Mouse (Mus musculus) C2C12 (cell line): ENCODE data around the gene Bcat2. TPM values are rescaled to one million over a fixed set of nuclear protein-coding genes. Genes with fewer than 3 reads are reported as not detected.

Experiments
- H3K27me3 ChIP-seq: one replicate; pipeline ENCODE4 v1.6.1; 2011; ENCODE audit not compliant: control insufficient read depth, insufficient read depth, insufficient read length
- H3K36me3 ChIP-seq: one replicate; pipeline ENCODE4 v1.6.1; 2011; ENCODE audit not compliant: control insufficient read depth, insufficient read depth
- H3K4me3 ChIP-seq: one replicate; pipeline ENCODE4 v1.5.1; 2011; ENCODE audit warnings: mild to moderate bottlenecking, control low read depth; ENCODE audit not compliant: poor library complexity, insufficient read depth, severe bottlenecking
- H3K79me2 ChIP-seq: one replicate; pipeline ENCODE4 v1.6.1; 2011; ENCODE audit not compliant: control insufficient read depth, insufficient read depth
- H3K79me3 ChIP-seq: one replicate; pipeline ENCODE4 v1.6.1; 2011; ENCODE audit warnings: low read depth, control low read depth
- H3ac ChIP-seq: one replicate; pipeline ENCODE3; 2011; ENCODE audit warnings: low read depth; ENCODE audit not compliant: control insufficient read depth, insufficient read length
- CEBPB ChIP-seq: IDR thresholded peaks from one replicate; pipeline ENCODE4 v1.6.1; 2011; ENCODE audit warnings: low read depth, mild to moderate bottlenecking, control low read depth, moderate library complexity
- CTCF ChIP-seq: IDR thresholded peaks from one replicate; pipeline ENCODE4 v1.5.1; 2011; ENCODE audit not compliant: control insufficient read depth, insufficient read depth, insufficient read length
- FOSL1 ChIP-seq: IDR thresholded peaks from one replicate; pipeline ENCODE4 v1.8.0; 2011; ENCODE audit warnings: mild to moderate bottlenecking, low read length; ENCODE audit not compliant: poor library complexity, insufficient read depth, severe bottlenecking
- MAX ChIP-seq: IDR thresholded peaks from one replicate; pipeline ENCODE4 v1.6.1; 2011; ENCODE audit warnings: mild to moderate bottlenecking, control low read depth
- MYOD1 ChIP-seq: IDR thresholded peaks from one replicate; pipeline ENCODE4 v1.6.1; 2011; ENCODE audit warnings: low read depth; ENCODE audit not compliant: control insufficient read depth, insufficient read length
- MYOG ChIP-seq: IDR thresholded peaks from one replicate; pipeline ENCODE4 v1.6.1; 2011; ENCODE audit not compliant: control insufficient read depth, insufficient read length; ENCODE audit errors: extremely low read depth
- USF1 ChIP-seq: IDR thresholded peaks from one replicate; pipeline ENCODE4 v1.6.1; 2011; ENCODE audit warnings: low read depth, mild to moderate bottlenecking, control low read depth, moderate library complexity
- polyA plus RNA-seq: library from polyadenylated mRNA; unstranded; fragments of >200 nt; fragmentation: generic; extraction: Trizol; gene quantifications from one replicate; pipeline ENCODE4 v1.2.1, GENCODE M21; 2012; ENCODE audit warnings: missing spikeins

The Bcat2 gene
- polyA plus RNA-seq, 1 experiment: 26.5 TPM

DNA sequence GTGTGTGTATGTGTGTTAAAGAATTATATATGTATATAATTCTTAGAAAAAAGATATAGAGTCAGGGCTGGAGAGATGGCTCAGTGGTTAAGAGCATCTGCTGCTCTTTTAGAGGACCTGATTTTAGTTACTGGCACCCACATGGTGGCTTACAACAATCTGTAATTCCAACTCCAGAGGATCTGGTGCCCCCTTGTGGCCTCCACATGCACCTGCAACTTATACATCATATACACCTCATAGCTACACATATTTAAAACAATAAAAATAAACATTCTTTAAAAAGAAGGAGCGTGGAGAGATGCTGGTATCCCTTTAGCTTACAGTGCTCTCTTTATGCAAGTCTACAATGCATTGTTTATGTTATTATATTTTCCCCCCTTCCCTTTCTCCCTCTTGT, 25.4 kb upstream of the Bcat2 start:
- H3K36me3 ChIP-seq: no peaks in the 10 kb centered on the region
- H3K27me3 ChIP-seq: no peaks in the 10 kb centered on the region
- H3K4me3 ChIP-seq: no peak overlapping the region
- H3ac ChIP-seq: no peak overlapping the region
- no peaks in the 10 kb centered on the region for H3K79me3 ChIP-seq
- TF ChIP-seq FOSL1: no peak
- H3K79me2 ChIP-seq: no peaks in the 10 kb centered on the region

DNA sequence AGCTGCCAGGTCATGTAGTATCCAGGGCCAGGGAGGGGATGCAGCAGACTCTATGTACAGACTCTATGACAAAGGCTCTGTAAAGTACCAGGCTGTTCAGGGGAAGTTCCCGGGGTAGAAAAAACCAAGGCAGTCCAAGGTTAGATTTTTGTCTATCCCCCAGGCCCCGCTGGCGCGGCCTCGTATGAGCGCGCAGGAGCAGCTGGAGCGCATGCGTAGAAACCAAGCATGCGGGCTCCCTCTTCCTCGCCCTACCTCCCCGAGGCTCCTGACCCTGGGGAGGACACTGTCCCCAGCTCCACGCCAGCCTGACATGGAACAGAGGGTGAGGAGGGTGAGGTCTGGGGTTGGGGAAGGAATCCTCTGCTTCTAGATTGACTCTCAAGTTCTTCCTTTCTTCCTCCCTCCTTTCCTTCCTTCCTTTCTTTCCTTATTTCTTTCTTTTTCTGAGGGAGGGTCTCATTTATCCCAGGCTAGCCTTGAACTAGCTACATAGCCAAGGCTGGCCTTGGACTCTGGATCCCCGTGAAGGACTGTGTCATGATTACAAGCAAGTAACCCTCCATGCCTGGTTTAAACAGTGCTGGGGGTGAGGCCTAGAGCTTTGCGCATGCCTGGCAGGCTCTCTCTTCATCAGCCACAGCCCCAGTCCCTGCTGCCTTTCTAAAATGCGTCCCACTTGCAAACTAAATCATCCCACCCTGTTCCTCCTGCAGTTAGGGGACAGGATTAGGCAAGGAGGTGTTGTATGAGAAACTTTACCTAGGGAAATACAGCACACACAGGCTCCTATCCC, 20.1 kb upstream of the Bcat2 start:
- Histone ChIP-seq H3ac (no peak overlapping the region), H3K4me3 (no peak overlapping the region), H3K27me3 (no peaks in the 10 kb centered on the region), H3K79me2 (no peaks in the 10 kb centered on the region), H3K36me3 (no peaks in the 10 kb centered on the region), H3K79me3 (no peaks in the 10 kb centered on the region)
- TF ChIP-seq CEBPB: no peak
- TF ChIP-seq FOSL1: no peak
- no peak for TF ChIP-seq CTCF
- TF ChIP-seq MYOG: no peak
- TF ChIP-seq MYOD1: no peak
- no peak for TF ChIP-seq USF1
- no peak for TF ChIP-seq MAX

- no peak for TF ChIP-seq CEBPB
- TF ChIP-seq MYOG: no peak
- TF ChIP-seq MAX: no peak
- Histone ChIP-seq H3K79me3 (no peaks in the 10 kb centered on the region), H3ac (no peak overlapping the region), H3K27me3 (no peaks in the 10 kb centered on the region), H3K4me3 (no peak overlapping the region), H3K36me3 (no peaks in the 10 kb centered on the region), H3K79me2 (no peaks in the 10 kb centered on the region)
Measured at GRCm38 (mm10) chr7:45550821-45551511, 19.0 kb upstream of the Bcat2 start.

DNA sequence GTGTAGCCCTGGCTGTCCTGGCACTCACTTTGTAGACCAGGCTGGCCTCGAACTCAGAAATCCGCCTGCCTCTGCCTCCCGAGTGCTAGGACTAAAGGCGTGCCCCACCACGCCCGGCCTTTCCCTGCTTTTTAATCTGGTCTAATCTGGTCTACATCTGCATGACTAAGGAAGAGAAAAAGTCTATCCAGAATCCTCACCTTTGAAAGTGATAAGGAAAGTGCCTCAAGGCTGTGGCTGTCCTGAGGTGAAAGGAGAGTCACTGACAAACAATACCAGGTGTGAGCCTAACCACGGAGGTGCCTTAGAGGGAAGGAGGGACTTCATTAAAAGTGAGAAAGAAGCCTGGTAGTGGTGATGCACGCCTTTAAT, 18.5 kb upstream of the Bcat2 start:
- TF ChIP-seq MAX: no peak
- no peak for TF ChIP-seq USF1
- no peak for TF ChIP-seq CEBPB
- TF ChIP-seq CTCF: no peak
- no peak for TF ChIP-seq MYOD1
- TF ChIP-seq MYOG: no peak
- no peak for TF ChIP-seq FOSL1
- H3ac ChIP-seq: no peak overlapping the region
- no peak overlapping the region for H3K4me3 ChIP-seq
- H3K27me3 ChIP-seq: no peaks in the 10 kb centered on the region
- H3K79me2 ChIP-seq: no peaks in the 10 kb centered on the region
- H3K36me3 ChIP-seq: no peaks in the 10 kb centered on the region
- H3K79me3 ChIP-seq: no peaks in the 10 kb centered on the region

- Histone ChIP-seq H3ac (no peak overlapping the region), H3K36me3 (no peaks in the 10 kb centered on the region), H3K27me3 (no peaks in the 10 kb centered on the region), H3K4me3 (no peak overlapping the region), H3K79me2 (no peaks in the 10 kb centered on the region), H3K79me3 (no peaks in the 10 kb centered on the region)
- TF ChIP-seq USF1: no peak
- no peak for TF ChIP-seq MYOG
- TF ChIP-seq FOSL1: no peak
- TF ChIP-seq MAX: no peak
- TF ChIP-seq CEBPB: no peak
- TF ChIP-seq MYOD1: no peak
Measured at GRCm38 (mm10) chr7:45553519-45553918, 16.4 kb upstream of the Bcat2 start.

DNA sequence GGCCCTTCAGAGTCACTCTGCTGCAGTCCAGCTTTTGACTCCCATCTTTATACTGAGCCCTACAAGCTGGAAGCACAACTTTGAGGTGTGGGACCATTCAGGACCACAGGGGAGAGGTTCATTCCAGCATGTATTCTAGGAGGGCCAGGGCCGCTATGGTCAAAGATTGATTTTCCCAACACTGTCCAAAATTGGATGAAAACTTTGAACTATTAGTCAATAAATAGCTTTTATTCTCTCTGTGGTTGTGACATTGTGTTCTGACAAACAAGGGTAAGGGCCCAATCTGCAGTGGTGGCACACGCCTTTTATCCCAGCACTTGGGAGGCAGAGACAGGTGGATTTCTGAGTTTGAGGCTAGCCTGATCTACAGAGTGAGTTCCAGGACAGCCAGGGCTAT, 16.0 kb upstream of the Bcat2 start:
- Histone ChIP-seq H3K4me3 (no peak overlapping the region), H3K79me3 (no peaks in the 10 kb centered on the region), H3K36me3 (no peaks in the 10 kb centered on the region), H3K27me3 (no peaks in the 10 kb centered on the region), H3ac (no peak overlapping the region), H3K79me2 (no peaks in the 10 kb centered on the region)
- no peak for TF ChIP-seq USF1
- TF ChIP-seq CTCF: no peak
- TF ChIP-seq FOSL1: no peak
- no peak for TF ChIP-seq CEBPB
- TF ChIP-seq MAX: no peak
- TF ChIP-seq MYOG: no peak
- TF ChIP-seq MYOD1: no peak
